Mouse (Mus musculus): ENCODE measurements around the gene Pdrg1. TPM values are rescaled to one million over a fixed set of nuclear protein-coding genes. Genes with fewer than 3 reads are reported as not detected.

Gene Pdrg1
- total RNA-seq, 2 experiments from 2014 or later = 110 to 116 TPM

DNA sequence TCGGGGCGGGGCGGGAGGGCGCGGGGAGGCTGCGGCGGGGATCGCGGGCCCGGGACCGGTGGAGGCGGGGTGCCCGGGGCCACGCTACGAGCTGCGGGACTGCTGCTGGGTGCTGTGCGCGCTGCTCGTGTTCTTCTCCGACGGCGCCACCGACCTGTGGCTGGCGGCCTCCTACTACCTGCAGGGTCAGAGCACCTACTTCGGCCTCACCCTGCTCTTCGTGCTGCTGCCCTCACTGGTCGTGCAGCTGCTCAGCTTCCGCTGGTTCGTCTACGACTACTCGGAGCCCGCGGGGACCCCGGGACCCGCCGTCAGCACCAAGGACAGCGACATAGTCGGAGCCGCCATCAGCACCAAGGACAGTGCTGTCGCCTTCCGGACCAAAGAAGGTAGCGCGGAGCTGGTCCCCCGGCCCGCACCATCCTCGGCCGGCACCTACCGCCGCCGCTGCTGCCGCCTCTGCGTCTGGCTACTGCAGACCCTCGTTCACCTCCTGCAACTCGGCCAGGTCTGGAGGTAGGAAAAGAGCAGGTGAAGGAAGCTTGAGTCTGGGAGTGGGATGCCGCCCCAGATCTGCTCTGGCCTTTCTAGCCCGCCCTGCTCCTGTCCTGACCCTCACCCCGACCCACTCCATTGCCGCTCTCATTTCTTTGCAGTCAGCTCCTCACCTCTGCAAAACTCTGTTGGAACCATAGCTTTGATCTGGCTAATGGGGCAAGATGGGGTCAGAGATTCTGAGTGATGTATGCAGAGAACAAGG, 17.0 kb upstream of the Pdrg1 start:
- DNase-seq (ENCODE audit: low spot score) = no peak
- intact Hi-C loops (cut with DNase I) = no loop called here

DNA sequence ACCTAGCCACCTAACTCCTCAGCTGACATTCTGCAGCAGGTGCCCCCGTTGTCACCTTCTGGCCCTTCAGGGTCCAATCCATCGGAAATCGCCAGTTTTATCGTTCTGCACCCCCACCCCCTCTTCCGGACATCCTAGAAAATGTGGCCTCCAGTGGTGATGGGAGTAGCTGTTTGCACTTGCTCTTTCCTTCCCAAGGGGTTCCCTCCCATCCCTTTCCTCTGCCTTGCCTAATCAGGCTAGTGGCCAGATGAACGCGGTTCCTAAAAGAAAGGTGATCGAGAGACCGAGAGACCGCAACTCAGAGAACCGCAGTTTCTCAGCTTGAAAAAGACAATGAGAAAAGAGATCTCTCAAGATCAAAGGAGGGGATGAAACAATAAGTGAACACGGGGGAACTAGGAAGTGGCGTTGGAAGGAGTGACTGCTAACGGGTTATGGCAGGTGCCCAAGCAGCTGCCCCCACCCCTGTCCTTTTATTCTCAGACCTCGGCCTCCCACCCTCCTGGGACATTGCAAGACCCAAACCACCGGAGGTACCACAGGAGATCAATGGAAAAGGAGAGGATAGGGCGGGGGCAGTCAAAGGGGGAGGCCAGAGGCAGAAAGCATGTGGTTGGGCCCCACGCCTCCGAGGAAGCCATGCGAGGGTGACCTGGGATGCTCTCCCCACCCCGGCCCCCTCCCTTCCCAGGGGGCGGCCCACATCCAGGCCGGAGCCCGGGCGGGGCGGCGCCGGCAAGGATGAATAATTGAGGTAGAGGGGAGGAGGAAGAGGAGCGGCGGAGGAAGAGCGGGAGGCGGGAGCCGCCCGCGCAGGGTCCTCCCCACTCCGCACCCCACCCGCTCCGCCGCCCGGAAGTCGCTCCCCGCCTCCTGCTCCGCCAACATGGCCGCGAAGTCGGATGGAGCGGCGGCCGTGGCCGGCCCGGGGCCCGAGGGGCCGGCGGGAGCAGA, 16.2 kb upstream of the Pdrg1 start, which contains the start of gene Xkr7:
Xkr7 (plus strand) TSS at position 727 of the 957 bp plus-strand sequence.
- intact Hi-C loops (cut with DNase I) = no loop called here

DNA sequence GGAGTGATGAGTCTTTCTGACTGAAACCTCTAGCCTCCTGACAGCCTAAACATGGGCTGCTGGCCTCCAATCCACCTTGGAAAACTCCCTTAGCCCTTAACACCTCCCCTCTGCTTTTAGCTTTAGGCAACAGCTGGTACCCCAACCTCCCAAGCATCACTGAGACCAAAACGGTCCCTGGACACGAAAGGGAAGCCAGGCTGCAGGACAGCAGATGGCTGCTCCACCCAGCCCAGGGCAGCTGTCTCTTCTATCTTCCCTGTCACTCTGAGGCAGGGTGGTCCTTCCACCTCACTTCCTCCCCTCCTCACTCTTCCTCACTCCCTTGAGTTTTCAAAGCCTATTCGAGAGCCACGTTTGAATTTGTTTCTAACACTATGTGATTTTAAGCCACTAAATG, 15.2 kb upstream of the Pdrg1 start:
- intact Hi-C loops (cut with DNase I) = no loop called here
- no peak for DNase-seq (ENCODE audit: low spot score)

More for the DNA sequence above, 16.2 kb upstream of the Pdrg1 start, which contains the start of gene Xkr7:
- DNase-seq (ENCODE audit: low spot score) = no peak

DNA sequence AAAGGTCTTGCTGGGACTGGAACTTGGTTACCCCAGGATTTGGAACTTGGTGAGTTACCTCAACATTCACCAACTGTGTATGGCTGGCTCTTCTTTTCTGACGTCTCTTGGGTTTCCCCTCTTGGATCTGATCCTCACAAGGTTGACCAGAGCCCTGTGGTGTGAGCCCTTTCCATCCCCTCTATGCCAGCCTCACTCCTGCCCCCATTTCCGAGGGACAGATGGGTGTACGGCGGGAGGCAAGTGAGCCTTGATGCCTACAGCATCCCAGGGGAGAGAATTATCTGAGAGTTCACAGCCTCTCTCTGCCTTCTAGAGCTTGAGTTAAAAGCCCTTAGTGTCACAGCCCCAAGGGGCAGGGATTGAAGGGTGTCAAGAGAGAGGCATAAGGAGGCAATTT, 12.3 kb upstream of the Pdrg1 start:
- DNase-seq (ENCODE audit: low spot score) = no peak
- intact Hi-C loops (cut with DNase I) = no loop called here

DNA sequence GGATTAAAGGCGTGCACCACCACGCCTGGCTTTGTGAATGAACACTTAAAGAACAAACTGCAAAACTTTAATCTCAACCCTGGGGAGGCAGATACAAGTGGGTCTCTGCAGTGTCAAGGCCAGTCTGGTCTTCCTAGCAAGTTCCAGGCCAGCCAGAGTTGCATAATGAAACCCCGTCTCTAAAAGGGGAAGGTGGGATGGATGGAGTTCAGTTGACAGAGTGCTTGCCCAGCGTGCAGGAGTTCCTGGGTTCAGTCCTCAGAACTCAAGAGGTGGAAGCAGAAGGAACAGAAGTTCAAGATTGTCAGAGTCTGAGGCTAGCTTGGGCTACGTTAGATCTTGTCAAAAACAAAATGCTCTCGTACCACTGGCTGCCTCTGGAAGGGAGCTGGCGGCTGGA, 10.8 kb upstream of the Pdrg1 start:
- intact Hi-C loops (cut with DNase I) = no loop called here

DNA sequence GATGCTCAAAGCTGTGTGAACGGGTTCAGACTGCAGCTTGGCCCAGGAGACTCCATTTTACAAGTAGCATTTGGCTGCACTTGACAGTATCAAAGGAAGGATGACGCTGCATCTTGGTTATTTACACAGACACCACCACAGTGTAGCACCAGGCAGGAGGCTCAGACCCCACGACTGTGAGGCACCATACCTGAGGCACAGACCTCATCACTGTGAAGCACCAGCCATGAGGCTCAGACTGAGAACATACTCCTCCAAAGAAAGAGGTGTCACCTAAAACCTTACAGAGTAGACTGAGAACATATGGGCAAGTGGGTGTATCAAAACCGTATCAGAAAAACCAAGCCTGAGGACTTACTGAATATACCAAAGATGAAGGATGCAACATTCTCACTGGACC, 7.6 kb upstream of the Pdrg1 start:
- intact Hi-C loops (cut with DNase I) = no loop called here
- DNase-seq (ENCODE audit: low spot score) = no peak

More for the DNA sequence above, 10.8 kb upstream of the Pdrg1 start:
- no peak for DNase-seq (ENCODE audit: low spot score)

DNA sequence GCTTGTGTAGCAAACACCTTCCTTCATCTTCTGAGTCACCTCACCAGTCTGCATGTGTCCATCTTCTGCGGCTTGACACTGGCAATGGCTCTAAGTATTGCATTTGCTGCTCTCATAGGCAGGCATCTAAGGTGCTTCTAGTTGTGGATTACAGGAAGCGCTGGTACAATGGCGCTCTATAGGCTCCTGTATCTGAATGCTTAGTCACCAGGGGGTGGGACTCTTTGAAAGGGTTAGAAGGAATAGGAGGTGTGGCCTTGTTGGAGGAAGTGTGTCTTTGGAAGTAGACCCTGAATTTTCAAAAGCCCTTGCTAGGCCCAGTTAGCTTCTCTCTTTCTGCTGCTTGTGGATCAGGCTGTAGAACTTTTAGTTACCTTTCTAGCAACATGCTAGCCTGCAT, 5.9 kb upstream of the Pdrg1 start:
- intact Hi-C loops (cut with DNase I) = no loop called here
- no peak for DNase-seq (ENCODE audit: low spot score)

DNA sequence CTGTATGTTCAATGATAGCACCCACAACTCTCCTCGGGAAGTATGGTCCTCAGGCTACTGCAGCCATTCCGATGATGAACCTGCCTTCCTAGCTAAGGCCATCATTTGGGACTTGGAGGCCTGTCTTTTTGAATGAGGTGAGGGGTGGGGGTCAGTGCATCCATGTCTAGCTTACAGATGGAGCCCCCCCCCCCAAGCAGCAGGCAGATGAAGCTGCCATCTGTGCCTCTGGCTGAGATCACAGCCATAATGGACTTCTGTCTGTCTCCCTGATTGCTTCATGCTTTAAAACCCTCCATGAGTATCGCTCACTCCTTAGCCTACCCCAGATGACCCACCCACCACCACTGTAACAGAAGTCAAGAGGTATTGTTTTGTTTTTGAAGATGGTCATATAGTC, 4.1 kb upstream of the Pdrg1 start:
- intact Hi-C loops (cut with DNase I) = loop anchor here (5.0 to 10.0 kb wide), 2 partner anchors 77 to 335 kb away; partner anchors contain the start of gene Mcts2
- no peak for DNase-seq (ENCODE audit: low spot score)

DNA sequence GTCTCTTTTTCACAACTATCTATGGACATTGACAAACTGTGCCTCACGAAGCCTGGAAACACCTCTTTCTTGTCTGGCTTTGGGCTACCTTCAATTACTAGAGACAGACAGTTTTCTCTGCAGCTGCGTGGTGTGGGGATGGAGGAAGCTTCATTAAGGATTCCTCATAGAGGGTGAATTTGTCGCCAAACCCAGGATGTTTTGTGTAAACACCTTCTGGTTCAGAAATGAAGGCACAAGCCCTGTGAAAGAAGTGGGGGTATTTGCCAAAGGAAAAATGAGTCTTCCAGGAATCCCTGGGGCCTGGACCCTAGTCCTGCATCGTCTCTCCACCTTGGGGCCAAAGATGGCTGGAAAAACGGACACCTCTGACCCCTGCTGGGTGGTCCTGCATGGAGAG, 1.6 kb upstream of the Pdrg1 start:
- DNase-seq (ENCODE audit: low spot score) = no peak
- intact Hi-C loops (cut with DNase I) = loop anchor here (5.0 to 10.0 kb wide), 2 partner anchors 74 to 332 kb away; partner anchors contain the start of gene Mcts2

DNA sequence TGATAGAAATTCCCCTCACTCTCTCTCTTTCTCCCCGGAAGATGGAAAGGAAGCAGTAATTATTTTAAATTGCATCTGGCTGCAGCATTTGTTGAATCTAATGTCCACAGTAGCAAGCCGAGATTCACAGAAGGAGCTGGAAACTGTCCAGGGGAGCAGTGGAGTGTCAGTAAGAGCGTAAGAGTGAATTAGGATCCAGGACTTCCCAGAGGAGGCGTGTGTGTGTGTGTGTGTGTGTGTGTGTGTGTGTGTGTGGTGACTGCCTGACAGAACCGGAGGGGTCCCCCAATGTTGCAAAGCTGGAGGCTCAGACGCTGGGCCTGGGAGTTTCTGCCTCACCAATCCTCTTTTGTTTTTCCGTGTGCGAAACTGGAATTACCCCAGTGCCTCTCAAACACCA, 577 bp upstream of the Pdrg1 start:
- DNase-seq (ENCODE audit: low spot score) = no peak
- intact Hi-C loops (cut with DNase I) = loop anchor here (2.0 to 10.0 kb wide), 3 partner anchors 74 to 331 kb away; partner anchors contain the start of gene Mcts2

DNA sequence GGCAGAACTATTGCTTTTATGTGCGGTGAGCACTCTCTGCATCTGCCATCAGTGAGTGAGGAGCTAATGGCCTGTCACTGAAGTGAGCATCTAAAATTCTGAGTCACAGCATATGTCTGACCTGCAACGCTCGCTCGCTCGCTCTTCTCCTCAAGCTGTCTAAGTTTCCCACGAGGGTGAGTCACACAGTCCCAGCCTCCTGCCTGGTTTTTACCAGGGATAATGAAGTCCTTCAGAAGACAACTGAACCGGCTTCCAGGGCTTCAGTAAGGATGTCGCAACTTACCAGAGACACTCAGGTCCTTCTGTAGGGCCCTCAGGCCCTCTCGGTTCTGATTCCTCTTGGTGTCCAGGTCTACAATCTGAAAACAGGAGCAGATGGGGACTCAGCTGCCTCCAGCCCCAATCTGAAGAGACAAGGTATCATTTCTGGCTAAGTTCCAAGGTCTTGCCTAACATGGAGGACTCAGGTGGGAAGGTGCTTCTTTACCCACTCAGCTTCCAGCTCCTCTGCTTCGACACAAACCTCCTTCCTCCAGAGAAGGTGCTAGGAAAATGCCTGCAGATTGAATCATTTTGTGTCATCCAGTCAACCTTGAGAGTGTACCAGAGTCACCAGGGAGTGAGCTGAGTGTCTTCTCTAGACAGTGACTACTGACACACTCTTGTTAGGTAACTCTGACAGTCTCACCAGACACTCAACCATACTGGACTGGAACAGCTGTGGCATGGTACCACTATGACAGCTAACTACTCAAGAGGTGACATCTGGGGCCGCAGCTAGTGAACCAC, 1.3 kb downstream of the Pdrg1 start:
- intact Hi-C loops (cut with DNase I) = loop anchor here (2.0 to 10.0 kb wide), 2 partner anchors 97 to 329 kb away; partner anchors contain the start of gene Mcts2
- no peak for DNase-seq (ENCODE audit: low spot score)

DNA sequence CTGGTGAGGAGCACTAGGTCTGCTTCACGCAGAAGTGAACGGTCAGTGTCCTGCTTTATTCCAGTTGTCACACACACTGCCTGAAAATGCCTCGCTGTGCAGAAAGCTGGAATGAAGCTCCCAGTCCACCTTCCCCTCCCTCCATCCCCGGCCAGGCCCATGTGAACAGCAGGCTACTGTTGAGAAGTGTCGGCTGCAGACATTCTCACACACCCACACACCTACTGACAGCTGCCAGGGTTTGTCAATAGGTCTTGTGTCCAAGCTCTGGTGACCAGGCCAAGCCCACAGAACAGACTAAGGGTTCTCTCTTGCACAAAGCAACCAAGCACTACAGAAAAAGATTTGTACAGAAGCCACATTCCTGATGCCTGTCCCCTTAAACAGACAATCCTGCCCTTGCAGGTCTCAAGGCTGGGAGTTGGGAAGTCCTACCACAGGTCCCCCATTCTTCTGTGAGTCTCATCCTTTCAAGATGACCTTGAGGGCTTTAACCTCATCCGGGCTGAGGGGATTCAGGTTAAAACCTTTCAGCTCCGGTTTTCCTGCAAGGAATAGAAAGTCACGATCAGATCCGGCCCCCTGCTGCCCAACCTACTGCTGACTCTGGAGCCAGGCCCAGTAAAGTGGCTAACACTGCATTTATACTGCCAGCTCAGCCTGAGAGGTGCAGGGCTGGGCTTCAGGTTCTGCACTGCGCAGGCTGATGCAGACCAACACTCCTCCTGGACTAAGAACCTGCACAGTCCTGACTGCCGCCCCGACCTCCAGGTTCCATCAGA, 5.8 kb downstream of the Pdrg1 start:
- intact Hi-C loops (cut with DNase I) = no loop called here
- DNase-seq (ENCODE audit: low spot score) = no peak

DNA sequence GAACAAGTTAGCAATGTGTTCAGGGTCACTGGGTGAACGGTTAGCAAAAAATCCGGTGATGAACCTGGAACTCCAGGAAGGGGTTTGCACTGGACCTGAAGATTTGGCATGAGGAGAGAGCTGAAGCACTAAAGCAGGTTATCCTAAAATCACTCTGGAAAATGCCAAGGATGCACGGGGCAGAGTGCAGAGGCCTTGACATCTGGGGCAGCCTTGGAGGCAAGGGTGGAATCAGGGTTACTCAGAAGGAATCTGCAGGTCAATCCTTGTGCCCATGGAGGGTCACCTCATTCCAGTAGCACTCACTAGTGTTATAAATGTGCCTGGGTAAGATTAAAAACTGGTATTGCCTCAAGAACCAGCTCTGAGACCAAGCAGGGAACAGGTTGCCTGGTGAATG, 9.2 kb downstream of the Pdrg1 start:
- intact Hi-C loops (cut with DNase I) = no loop called here
- no peak for DNase-seq (ENCODE audit: low spot score)

DNA sequence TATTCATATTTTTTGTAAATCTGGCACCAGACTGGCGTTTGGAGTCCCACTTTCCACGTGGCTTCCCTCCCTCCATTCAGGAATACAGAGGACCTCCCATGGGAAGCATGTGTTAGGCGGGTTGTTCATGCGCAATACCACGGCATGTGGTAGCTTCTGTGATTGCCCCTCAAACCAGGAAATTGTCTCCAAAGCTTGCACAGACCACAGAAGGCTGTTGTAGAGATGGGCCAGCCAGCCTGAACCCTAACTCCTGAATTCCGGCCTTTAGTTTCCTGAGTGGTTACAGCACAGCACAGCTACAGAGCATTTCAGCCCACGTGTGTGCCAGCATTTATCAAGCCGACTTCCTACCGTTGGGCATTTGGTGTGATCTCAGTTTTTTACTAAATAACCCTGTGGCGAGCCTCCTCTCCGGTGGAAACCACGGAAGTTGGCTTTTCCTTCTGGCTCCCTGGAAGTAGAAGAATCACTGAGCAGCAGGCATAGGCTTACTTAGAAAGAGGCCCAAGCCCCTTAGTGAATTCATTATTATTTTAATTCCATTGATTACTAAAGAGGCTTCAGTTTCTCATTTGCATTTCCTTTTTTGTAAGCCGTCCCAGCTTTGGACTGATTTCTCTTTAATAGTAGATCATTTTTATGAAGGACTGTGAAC, 11.4 kb downstream of the Pdrg1 start:
- intact Hi-C loops (cut with DNase I) = no loop called here

DNA sequence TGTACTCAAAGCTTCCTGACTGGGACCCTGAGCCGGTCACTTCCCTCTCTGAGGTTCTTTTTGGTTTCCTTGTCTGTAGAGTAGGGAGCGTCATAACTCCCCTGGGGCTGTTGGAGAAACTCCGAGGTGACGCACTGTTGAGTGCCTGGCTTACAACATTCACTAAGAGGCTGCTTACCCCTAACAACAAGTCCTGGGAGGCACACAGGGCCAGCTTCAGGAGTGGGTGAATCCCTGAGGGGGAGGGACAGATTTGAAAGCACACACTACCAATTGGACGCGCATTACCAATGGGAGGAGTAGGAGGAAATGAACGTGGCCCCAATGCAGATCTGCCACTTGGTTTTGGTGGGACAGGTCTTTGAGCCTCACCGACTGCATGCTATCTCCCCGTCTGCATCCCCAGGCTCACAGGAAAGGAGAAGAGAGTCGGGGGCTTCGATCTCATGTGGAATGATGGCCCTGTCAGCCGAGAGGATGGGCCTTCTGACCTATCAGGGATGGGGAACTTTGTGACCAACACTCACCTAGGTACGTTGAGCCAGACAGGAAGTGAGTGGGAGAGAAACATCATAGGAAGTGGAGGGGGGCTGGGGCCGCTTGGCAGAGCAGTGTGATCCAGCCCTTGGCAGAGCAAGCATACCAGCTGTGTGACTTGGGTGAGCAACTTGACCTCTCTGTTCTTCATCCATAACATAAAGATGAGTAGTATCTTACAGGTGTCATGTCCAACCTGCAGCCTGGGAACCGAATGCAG, 12.6 kb downstream of the Pdrg1 start:
- intact Hi-C loops (cut with DNase I) = no loop called here
- no peak for DNase-seq (ENCODE audit: low spot score)

More for the DNA sequence above, 11.4 kb downstream of the Pdrg1 start:
- DNase-seq (ENCODE audit: low spot score) = no peak

DNA sequence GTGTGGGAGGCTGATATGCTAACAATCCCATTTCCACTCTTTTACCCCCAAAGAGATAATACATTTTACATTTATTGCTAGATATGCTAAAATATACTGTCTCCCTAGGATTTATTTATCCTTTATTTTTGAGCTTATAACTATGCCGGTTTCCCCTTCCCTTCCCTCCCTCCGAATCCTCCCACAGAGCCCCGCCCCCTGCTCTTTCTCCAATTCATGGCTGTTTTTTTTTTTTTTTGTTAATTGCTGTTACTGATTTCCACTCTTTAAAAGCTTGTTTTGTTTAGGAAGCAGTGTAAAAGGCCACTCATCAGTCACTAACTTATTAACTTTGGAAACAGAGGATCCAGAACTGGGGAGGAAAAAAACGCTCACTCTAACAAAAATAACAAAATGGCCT, 18.2 kb downstream of the Pdrg1 start:
- no peak for DNase-seq (ENCODE audit: low spot score)
- intact Hi-C loops (cut with DNase I) = no loop called here

DNA sequence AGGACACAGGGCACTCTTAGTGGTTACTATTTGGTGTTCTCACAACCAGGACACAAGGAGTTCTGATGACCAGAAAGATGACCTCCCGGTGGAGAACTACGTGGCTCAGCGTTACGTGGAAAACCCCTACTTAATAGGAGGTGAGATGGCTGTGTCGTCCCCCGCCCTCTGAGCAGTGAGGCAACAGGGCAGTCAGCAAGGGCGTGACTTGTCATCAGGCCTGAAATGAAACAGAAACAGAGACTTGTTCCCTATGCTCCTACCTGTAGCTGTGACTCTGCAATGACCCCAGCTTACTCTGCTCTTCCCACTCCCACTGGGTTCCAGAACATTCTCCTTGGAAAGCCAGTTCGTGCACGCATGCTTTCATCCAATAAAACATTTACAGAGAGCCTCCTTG, 23.7 kb downstream of the Pdrg1 start:
- intact Hi-C loops (cut with DNase I) = no loop called here
- DNase-seq (ENCODE audit: low spot score) = no peak

DNA sequence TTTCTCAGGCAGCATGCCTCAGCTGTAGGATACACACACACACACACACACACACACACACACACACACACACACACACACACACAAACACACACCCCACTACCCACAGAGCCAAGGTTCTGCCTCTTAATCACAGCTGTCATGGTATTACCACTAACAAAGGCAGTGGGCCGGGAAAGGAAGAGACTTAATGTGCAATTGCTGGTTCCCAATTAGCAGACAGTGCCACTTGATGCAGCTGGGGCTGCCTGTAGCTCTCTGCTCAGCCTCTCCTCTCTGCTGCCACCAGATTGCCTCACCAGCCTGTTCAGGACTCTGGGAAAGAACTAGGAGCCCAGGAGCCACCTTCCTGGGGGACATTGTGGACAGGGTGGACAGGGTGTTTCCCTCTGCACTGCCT, 29.6 kb downstream of the Pdrg1 start:
- intact Hi-C loops (cut with DNase I) = no loop called here
- DNase-seq (ENCODE audit: low spot score) = no peak

All from heart, postnatal 25 days (tissue).